Mouse (Mus musculus) heart, postnatal 0 days (tissue): Measurements from ENCODE around the gene Olfr1240.

Experiments
- CTCF ChIP-seq: IDR thresholded peaks from 2 replicates; pipeline ENCODE4 v1.5.1; 2016; ENCODE audit warnings: antibody characterized with exemption, control low read depth, low read depth
- EP300 ChIP-seq: IDR thresholded peaks from 2 replicates; pipeline ENCODE4 v1.6.1; 2016; ENCODE audit warnings: antibody characterized with exemption, low read depth

DNA sequence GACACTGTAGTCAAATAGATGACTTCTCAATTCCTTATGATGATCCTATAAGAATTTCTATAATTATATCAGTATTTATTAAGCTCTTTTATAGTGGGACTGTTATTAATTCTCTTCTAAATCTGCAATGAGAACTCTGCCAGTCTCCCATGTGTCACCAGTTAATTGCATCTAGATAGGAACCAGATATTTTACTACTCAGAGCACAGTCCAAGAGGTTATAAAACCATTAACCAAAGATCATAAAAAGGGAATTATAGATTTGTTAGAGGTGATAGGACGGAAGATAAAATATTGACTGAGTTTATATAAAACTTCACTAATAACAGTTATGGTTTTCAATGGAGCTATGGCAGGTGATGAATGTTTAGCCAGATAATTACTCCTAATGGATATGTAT lies 41.9 kb downstream of the Olfr1240 start:
- TF ChIP-seq EP300 (no peak), CTCF (no peak)
